In genomic region chr9:122736001-122736400, GRCm38 (mm10) we compare ENCODE assay signal across 14 mouse cellular contexts. TPM values are rescaled to one million over a fixed set of nuclear protein-coding genes. Genes with fewer than 3 reads are reported as not detected.
"Had no signal": no experiment of that assay in that cellular context is flagged by ENCODE, and none has a peak within 500 bp of the region (broad histone marks: within the 10 kb centered on the region; RNA-seq: fewer than 3 reads in every experiment).

No protein-coding gene starts in this region.

- H3K4me3 ChIP-seq: kidney, embryonic 15.5 days; limb, embryonic 13.5 days; liver, embryonic 12.5 days; midbrain, embryonic 10.5 days; neural tube, embryonic 13.5 days had no signal

- H3K4me1 ChIP-seq: limb, embryonic 13.5 days; liver, embryonic 12.5 days; midbrain, embryonic 10.5 days; neural tube, embryonic 13.5 days had no signal

- H3K9ac ChIP-seq: kidney, embryonic 15.5 days; limb, embryonic 13.5 days; liver, embryonic 12.5 days; neural tube, embryonic 13.5 days had no signal

- H3K9me3 ChIP-seq: kidney, embryonic 15.5 days; limb, embryonic 13.5 days; neural tube, embryonic 13.5 days had no signal

- H3K36me3 ChIP-seq: kidney, embryonic 15.5 days; limb, embryonic 13.5 days; liver, embryonic 12.5 days; midbrain, embryonic 10.5 days; neural tube, embryonic 13.5 days had no signal

- H3K4me2 ChIP-seq: kidney, embryonic 15.5 days; limb, embryonic 13.5 days; liver, embryonic 12.5 days; neural tube, embryonic 13.5 days had no signal

- H3K27ac ChIP-seq: kidney, embryonic 15.5 days; limb, embryonic 13.5 days; liver, embryonic 12.5 days; midbrain, embryonic 10.5 days; neural tube, embryonic 13.5 days had no signal

- ATAC-seq: inflammation-experienced regulatory T-cells, adult 6 months; liver, embryonic 12.5 days; midbrain, embryonic 16.5 days had no signal

- DNase-seq: layer of hippocampus, adult 9-11 months had no signal

RNA-seq across cellular contexts. Expression of gene Topaz1, which starts 11.1 kb away (rescaled TPM):
- total RNA-seq: layer of hippocampus, adult 18-20 months; left cerebral cortex, postnatal 36 days; megakaryocyte, adult 5-6 weeks had no signal
- polyA plus RNA-seq: inflammation-experienced regulatory T-cells, adult 6 months; kidney, adult 2 months; kidney, embryonic 15.5 days; limb, embryonic 13.5 days; liver, embryonic 12.5 days; liver, embryonic 16.5 days; midbrain, embryonic 10.5 days; midbrain, embryonic 16.5 days; neural tube, embryonic 13.5 days; small intestine, adult 2 months had no signal
